Mouse (Mus musculus): ENCODE data around the gene Rec114.

The Rec114 gene

GRCm38 (mm10) chr9:58662791-58663190, 81.0 kb downstream of the Rec114 start:
- DNase-seq (ENCODE audit: low read depth, low spot score): no peak

GRCm38 (mm10) chr9:58662007-58662406, 81.8 kb downstream of the Rec114 start:
- DNase-seq (ENCODE audit: low read depth, low spot score): no peak

GRCm38 (mm10) chr9:58660673-58661072, 83.1 kb downstream of the Rec114 start:
- DNase-seq (ENCODE audit: low read depth, low spot score): no peak

GRCm38 (mm10) chr9:58659989-58660388, 83.8 kb downstream of the Rec114 start:
- no peak for DNase-seq (ENCODE audit: low read depth, low spot score)

GRCm38 (mm10) chr9:58659331-58659730, 84.4 kb downstream of the Rec114 start:
- no peak for DNase-seq (ENCODE audit: low read depth, low spot score)

- no peak for DNase-seq (ENCODE audit: low read depth, low spot score)
These were observed 85.0 kb downstream of the Rec114 start for GRCm38 (mm10) chr9:58658596-58659309.

GRCm38 (mm10) chr9:58657735-58658512, 85.8 kb downstream of the Rec114 start:
- DNase-seq (ENCODE audit: low read depth, low spot score): no peak

GRCm38 (mm10) chr9:58656824-58657223, 86.9 kb downstream of the Rec114 start:
- no peak for DNase-seq (ENCODE audit: low read depth, low spot score)

GRCm38 (mm10) chr9:58656396-58656795, 87.4 kb downstream of the Rec114 start:
- DNase-seq (ENCODE audit: low read depth, low spot score): no peak

- no peak for DNase-seq (ENCODE audit: low read depth, low spot score)
These were observed 89.3 kb downstream of the Rec114 start for GRCm38 (mm10) chr9:58654494-58654893.

GRCm38 (mm10) chr9:58651993-58652392, 91.8 kb downstream of the Rec114 start:
- DNase-seq (ENCODE audit: low read depth, low spot score): peak; percentile 55

GRCm38 (mm10) chr9:58649265-58649626, 94.5 kb downstream of the Rec114 start:
- DNase-seq (ENCODE audit: low read depth, low spot score): no peak

- no peak for DNase-seq (ENCODE audit: low read depth, low spot score)
These were observed 95.1 kb downstream of the Rec114 start for GRCm38 (mm10) chr9:58648406-58649264.

GRCm38 (mm10) chr9:58630441-58630840, 113.3 kb downstream of the Rec114 start:
- DNase-seq (ENCODE audit: low read depth, low spot score): no peak

GRCm38 (mm10) chr9:58627197-58627596, 116.6 kb downstream of the Rec114 start:
- no peak for DNase-seq (ENCODE audit: low read depth, low spot score)

GRCm38 (mm10) chr9:58623009-58623408, 120.8 kb downstream of the Rec114 start:
- DNase-seq (ENCODE audit: low read depth, low spot score): no peak

- no peak for DNase-seq (ENCODE audit: low read depth, low spot score)
These were observed 128.5 kb downstream of the Rec114 start for GRCm38 (mm10) chr9:58615064-58615938.

- DNase-seq (ENCODE audit: low read depth, low spot score): no peak
These were observed 130.0 kb downstream of the Rec114 start for GRCm38 (mm10) chr9:58613790-58614189.

Data from retina, postnatal 7 days (tissue).